Mouse (Mus musculus): ENCODE measurements around the gene Hspa1l.
"Not testable (repeated sequence)": the region's sequence is repeated elsewhere in the genome, so short reads cannot be mapped to it uniquely, and the experiment has no call there.

DNA sequence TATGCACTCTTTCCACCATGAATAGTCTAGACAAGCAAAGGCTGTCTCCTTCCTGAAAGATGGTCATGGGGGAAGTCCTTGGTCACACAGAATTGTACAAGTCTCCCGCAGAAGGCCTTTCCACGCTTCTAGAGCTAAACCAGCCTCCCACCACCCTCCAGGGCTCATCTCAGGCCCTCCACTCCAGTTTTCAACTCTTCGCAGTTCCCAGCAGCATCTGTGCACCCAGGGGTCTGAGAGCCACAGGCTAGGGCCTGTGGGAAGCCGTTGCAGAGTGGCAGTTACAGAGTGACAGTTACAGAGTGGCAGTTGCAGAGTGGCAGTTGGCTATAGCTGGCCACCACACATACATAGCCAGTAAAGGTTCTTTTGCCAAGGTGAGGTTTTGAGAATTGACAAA is 23.4 kb downstream of the Hspa1l start:
- TF ChIP-seq CTCF (IDR thresholded peaks at IDR 0.05 in 2 of 3, conservative IDR thresholded peaks at IDR 0.05 in 1 of 3; ENCODE audit: control insufficient read depth in 1 of 3, insufficient read depth in 1 of 3, low read depth in 2 of 3, low read length in 3 of 3, poor library complexity in 1 of 3, severe bottlenecking in 1 of 3); MAX (IDR thresholded peaks at IDR 0.05; ENCODE audit: low read length); ZMIZ1 (IDR thresholded peaks at IDR 0.05; ENCODE audit: low read depth, low read length); ELF1 (IDR thresholded peaks at IDR 0.05; ENCODE audit: low read depth, low read length); MEF2A (IDR thresholded peaks at IDR 0.05; ENCODE audit: extremely low read depth, insufficient replicate concordance, low read depth, low read length, poor library complexity, severe bottlenecking); EP300 (IDR thresholded peaks at IDR 0.05; ENCODE audit: low read depth in 1 of 2, low read length in 2 of 2): not testable (repeated sequence)
- peak; percentile 45 to 58; a peak in 1 of 4 replicates for TF ChIP-seq POLR2A (IDR thresholded peaks at IDR 0.05; ENCODE audit: control insufficient read depth in 1 of 2, insufficient read depth in 1 of 2, low read depth in 1 of 2, low read length in 2 of 2, poor library complexity in 1 of 2)

All from MEL (cell line).